Comparison of ENCODE assay signal across 7 mouse cellular contexts in genomic region chr6:124965088-124965719, GRCm38 (mm10). TPM values are rescaled to one million over a fixed set of nuclear protein-coding genes. Genes with fewer than 3 reads are reported as not detected.
DNase-seq lines count a peak whose midpoint lies in the region; ATAC-seq lines count a peak whose summit lies in the region.

Cops7a (minus strand) TSS chr6:124965538.

- ATAC-seq in intestine, embryonic 16.5 days: peak; percentile 96
- peak; percentile 96 for ATAC-seq in midbrain, embryonic 11.5 days (ENCODE audit: low FRiP score)

- peak within 1 kb of the TSS; percentile 98 for H3K4me2 ChIP-seq in intestine, embryonic 16.5 days (ENCODE audit: low read depth, low read length)
- H3K4me2 ChIP-seq in midbrain, embryonic 11.5 days: peak within 1 kb of the TSS; percentile 91

- H3K27ac ChIP-seq in intestine, embryonic 16.5 days (ENCODE audit: low read length): peak within 1 kb of the TSS; percentile 88
- peak within 1 kb of the TSS; percentile 75 for H3K27ac ChIP-seq in midbrain, embryonic 11.5 days (ENCODE audit: low read depth, low read length)

- peaks cover 16% of the 10 kb centered on the region for H3K4me1 ChIP-seq in intestine, embryonic 16.5 days (ENCODE audit: control insufficient read depth, insufficient read depth, low read length)
- peaks cover 10% of the 10 kb centered on the region for H3K4me1 ChIP-seq in midbrain, embryonic 11.5 days (ENCODE audit: control insufficient read depth, insufficient read depth, low read length)

- intact Hi-C loops in left cerebral cortex, postnatal 36 days (cut with DNase I): no loop called here

- H3K9ac ChIP-seq in intestine, embryonic 16.5 days (ENCODE audit: low read depth, low read length): peak within 1 kb of the TSS; percentile 90
- H3K9ac ChIP-seq in midbrain, embryonic 11.5 days (ENCODE audit: low read length): peak within 1 kb of the TSS; percentile 96

- no peaks in the 10 kb centered on the region for H3K9me3 ChIP-seq in intestine, embryonic 16.5 days (ENCODE audit: control insufficient read depth, low read length)
- peaks cover 2% of the 10 kb centered on the region; the same call in 1 of the 2 replicates for H3K9me3 ChIP-seq in midbrain, embryonic 11.5 days (ENCODE audit: control insufficient read depth, low read length)

- peak within 1 kb of the TSS; percentile 81 for H3K4me3 ChIP-seq in intestine, embryonic 16.5 days (ENCODE audit: low read length)
- peak within 1 kb of the TSS; percentile 84 for H3K4me3 ChIP-seq in midbrain, embryonic 11.5 days (ENCODE audit: low read depth, low read length)

- WGBS in intestine, embryonic 16.5 days: under 1% methylated on average over 68 of the region's 68 CpGs
- WGBS in midbrain, embryonic 11.5 days: under 1% methylated on average over 66 of the region's 68 CpGs

- no peaks in the 10 kb centered on the region for H3K27me3 ChIP-seq in intestine, embryonic 16.5 days (replicated peaks; ENCODE audit: control insufficient read depth, insufficient read depth, low read length)
- H3K27me3 ChIP-seq in midbrain, embryonic 11.5 days (ENCODE audit: control insufficient read depth, insufficient read depth, low read length): no peaks in the 10 kb centered on the region

- DNase-seq in adrenal gland, adult 2 months: peak; percentile 98
- peak; percentile 87 for DNase-seq in embryo, embryonic 11.5 days (ENCODE audit: low read depth, low spot score)
- peak; percentile 90 to 97 for DNase-seq in gastrocnemius, postnatal 4 days (ENCODE audit: low spot score in 2 of 2)
- peak; percentile 96 to 98 for DNase-seq in left cerebral cortex, postnatal 36 days (ENCODE audit: low spot score in 2 of 2)
- DNase-seq in midbrain, embryonic 11.5 days (ENCODE audit: low spot score, missing footprints): peak; percentile 99
- DNase-seq in skeletal muscle tissue, adult 2 months (ENCODE audit: low read depth, low spot score): peak; percentile 88

- peaks cover 15% of the 10 kb centered on the region for H3K36me3 ChIP-seq in intestine, embryonic 16.5 days (ENCODE audit: control insufficient read depth, insufficient read depth, low read length)
- H3K36me3 ChIP-seq in midbrain, embryonic 11.5 days (ENCODE audit: control insufficient read depth, insufficient read depth, low read length): peaks cover 5% of the 10 kb centered on the region; the same call in 1 of the 2 replicates

RNA-seq across cellular contexts. Expression of gene Cops7a, which starts in this region (rescaled TPM):
- total RNA-seq in adrenal gland, adult 2 months (2021): 100 to 1,000 TPM; 128 to 152 TPM
- 220 and 384 TPM in 2 replicates for polyA plus RNA-seq in adrenal gland, adult 2 months (2012; rRNA removed)
- 10 to 100 TPM; 86.3 to 86.8 TPM for total RNA-seq in gastrocnemius, postnatal 4 days (2021)
- 170 and 176 TPM in 2 replicates for polyA plus RNA-seq in intestine, embryonic 16.5 days (2015; fragmentation: Nextera tagmentation; extraction: Ambion mirVana)
- 100 to 1,000 TPM; 153 to 170 TPM for total RNA-seq in left cerebral cortex, postnatal 36 days (2021)
- polyA plus RNA-seq in midbrain, embryonic 11.5 days (2014; fragmentation: Nextera tagmentation; extraction: Ambion mirVana): 105 and 112 TPM in 2 replicates

Comparison
In these comparisons a context has a peak if more than half of its experiments do, and no peak if none do; other contexts are left out.
1. Peak in every context shown above with its lines: DNase-seq, ATAC-seq, H3K4me3 ChIP-seq and H3K27ac ChIP-seq.